Mouse (Mus musculus) neural tube, embryonic 14.5 days (tissue): Measurements from ENCODE around the gene Hnf1b. TPM values are rescaled to one million over a fixed set of nuclear protein-coding genes. Genes with fewer than 3 reads are reported as not detected.

Experiments
- ATAC-seq: fragments of 200-750 bp; cut with Nextera tagmentation; 2 replicates; pipeline ENCODE4 v1.8.0; 2017; ENCODE audit warnings: low read depth, mild to moderate bottlenecking, moderate TSS enrichment, moderate library complexity
- H3K27ac ChIP-seq: fragments of 300-500 bp; sonication (generic); 2 replicates; pipeline ENCODE4 v1.5.1; 2014; ENCODE audit warnings: low read depth, mild to moderate bottlenecking, control low read depth, low read length, moderate library complexity, mixed read lengths
- H3K27me3 ChIP-seq: fragments of 300-500 bp; sonication (generic); 2 replicates; pipeline ENCODE4 v1.6.1; 2014; ENCODE audit warnings: low read length; ENCODE audit not compliant: control insufficient read depth, insufficient read depth
- H3K36me3 ChIP-seq: fragments of 300-500 bp; sonication (generic); 2 replicates; pipeline ENCODE4 v1.6.1; 2014; ENCODE audit warnings: low read length, mixed read lengths; ENCODE audit not compliant: control insufficient read depth, insufficient read depth
- H3K4me1 ChIP-seq: fragments of 300-500 bp; sonication (generic); 2 replicates; pipeline ENCODE4 v1.6.1; 2014; ENCODE audit warnings: low read length; ENCODE audit not compliant: control insufficient read depth, insufficient read depth
- H3K4me2 ChIP-seq: fragments of 300-500 bp; sonication (generic); 2 replicates; pipeline ENCODE4 v1.6.1; 2014; ENCODE audit warnings: mild to moderate bottlenecking, low read depth, low read length, control low read depth
- H3K4me3 ChIP-seq: fragments of 300-500 bp; sonication (generic); 2 replicates; pipeline ENCODE4 v1.5.1; 2014; ENCODE audit warnings: low read depth, low read length, control low read depth, mixed read lengths
- H3K9ac ChIP-seq: fragments of 300-500 bp; sonication (generic); replicated peaks from 2 replicates; pipeline ENCODE4 v1.6.1; 2014; ENCODE audit warnings: low read depth, mild to moderate bottlenecking, control low read depth, low read length, mixed read lengths
- H3K9me3 ChIP-seq: fragments of 300-500 bp; sonication (generic); 2 replicates; pipeline ENCODE4 v1.6.1; 2016; ENCODE audit warnings: low read length; ENCODE audit not compliant: control insufficient read depth
- WGBS: fragments of 180-500 bp; shearing (Covaris S2); extraction: QIAGEN DNeasy Blood & Tissue Kit; methylation state at CpG from one replicate; pipeline ENCODE4 v1.1.7; 2014; 5-methylcytosine and 5-hydroxymethylcytosine counted together
- polyA plus RNA-seq: library from polyadenylated mRNA; unstranded; fragments of >200 nt; fragmentation: Nextera tagmentation; extraction: Ambion mirVana; gene quantifications from 2 replicates; pipeline ENCODE4 v1.2.1, GENCODE M21; 2014

Gene Hnf1b
- polyA plus RNA-seq, 1 experiment from 2014 or later = 0.63 TPM

DNA sequence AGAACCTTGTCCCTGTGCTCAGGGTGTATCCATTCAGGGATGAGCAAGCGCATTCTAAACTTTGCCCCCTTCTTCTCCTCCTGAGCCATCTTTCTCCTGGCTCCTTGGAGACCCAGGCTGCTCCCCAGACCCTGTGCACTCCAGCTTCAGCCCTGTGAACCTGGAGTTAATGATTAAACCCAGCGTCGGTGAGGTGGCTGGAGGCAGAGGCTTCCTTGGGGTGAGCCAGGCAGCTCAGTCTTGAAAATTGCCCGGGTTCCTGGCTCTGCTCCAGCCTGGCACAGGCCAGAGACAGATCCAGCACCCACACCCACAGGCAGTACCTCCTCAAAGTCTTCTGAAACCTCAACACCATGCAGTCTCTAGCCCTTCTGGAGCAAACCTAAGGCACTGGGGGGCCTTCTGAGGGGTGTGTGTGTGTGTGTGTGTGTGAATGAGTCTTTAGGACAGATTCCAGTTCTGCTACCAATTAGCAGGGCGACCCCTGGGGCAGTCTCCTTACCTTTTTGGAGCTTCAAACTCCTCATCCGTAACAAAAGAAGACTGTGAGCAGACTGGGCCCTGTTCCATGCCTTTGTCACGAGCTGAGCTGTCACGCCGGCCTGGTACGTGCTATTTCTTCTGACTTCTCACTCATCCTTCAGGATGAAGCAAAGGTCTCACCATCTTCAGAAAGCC, 29.9 kb upstream of the Hnf1b start:
- no peaks in the 10 kb centered on the region for H3K9me3 ChIP-seq
- no peak overlapping the region for H3K27ac ChIP-seq
- ATAC-seq = no peak
- H3K4me2 ChIP-seq = no peak overlapping the region
- no peaks in the 10 kb centered on the region for H3K27me3 ChIP-seq
- H3K9ac ChIP-seq = no peak overlapping the region
- H3K36me3 ChIP-seq = no peaks in the 10 kb centered on the region
- H3K4me3 ChIP-seq = no peak overlapping the region
- WGBS = 43% methylated on average over 10 of the region's 10 CpGs
- H3K4me1 ChIP-seq = no peaks in the 10 kb centered on the region

DNA sequence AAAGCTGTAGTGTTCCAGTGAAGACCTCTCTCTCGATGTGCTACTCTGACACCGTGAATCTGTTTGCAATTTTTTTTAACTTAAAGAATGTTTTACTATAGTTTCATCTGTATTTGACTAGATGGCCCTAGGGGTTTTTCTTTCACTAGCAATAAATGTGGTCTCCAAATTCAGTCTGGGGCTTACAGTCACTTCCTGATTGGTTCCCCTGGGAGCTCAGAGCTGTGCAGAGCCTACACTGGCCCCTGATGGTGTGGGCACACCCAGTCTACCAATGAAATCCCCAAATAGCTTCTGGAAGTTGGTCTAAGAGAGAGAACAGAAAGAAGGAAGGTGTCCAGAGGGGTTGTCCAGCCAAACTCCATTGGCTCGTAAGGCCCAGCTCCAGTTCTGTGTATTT, 23.7 kb upstream of the Hnf1b start:
- no peak for ATAC-seq
- Histone ChIP-seq H3K9ac (no peak overlapping the region), H3K4me1 (no peaks in the 10 kb centered on the region), H3K4me3 (no peak overlapping the region), H3K9me3 (no peaks in the 10 kb centered on the region), H3K4me2 (no peak overlapping the region), H3K36me3 (no peaks in the 10 kb centered on the region), H3K27ac (no peak overlapping the region), H3K27me3 (no peaks in the 10 kb centered on the region)
- WGBS = 90% methylated on average over 3 of the region's 3 CpGs

DNA sequence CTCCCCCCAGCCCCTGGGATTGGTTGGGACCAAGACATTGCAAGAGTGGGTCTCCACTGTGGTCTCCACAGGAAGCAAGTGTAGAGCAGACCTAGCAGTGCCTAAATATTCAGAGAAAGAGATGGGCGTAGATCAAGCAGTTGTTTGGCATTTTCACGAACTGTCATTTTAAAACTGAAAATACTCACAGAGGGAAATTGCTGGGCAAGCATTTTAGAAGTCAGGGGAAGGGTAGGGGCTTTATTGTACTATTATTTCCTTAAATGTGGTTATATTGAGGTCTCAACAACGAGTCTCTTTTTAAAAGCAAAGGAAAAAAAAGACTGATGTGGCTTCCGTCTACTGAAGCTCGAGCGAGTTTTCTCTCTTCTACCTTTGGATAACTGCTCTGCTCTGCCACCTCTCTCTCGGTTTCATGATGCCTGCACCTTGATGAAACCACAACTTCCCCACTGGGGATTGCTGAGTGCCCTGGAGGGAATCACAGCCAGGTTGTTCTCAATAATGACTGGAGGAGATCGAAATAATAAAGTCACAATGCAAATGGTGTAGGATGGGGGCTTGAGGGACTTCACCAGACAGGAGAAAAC, 21.2 kb upstream of the Hnf1b start:
- no peak for ATAC-seq
- no peak overlapping the region for H3K4me2 ChIP-seq
- H3K27me3 ChIP-seq = no peaks in the 10 kb centered on the region
- no peak overlapping the region for H3K27ac ChIP-seq
- no peak overlapping the region for H3K9ac ChIP-seq
- H3K4me3 ChIP-seq = no peak overlapping the region
- H3K9me3 ChIP-seq = no peaks in the 10 kb centered on the region
- 85% methylated on average over 8 of the region's 8 CpGs for WGBS
- H3K4me1 ChIP-seq = no peaks in the 10 kb centered on the region
- no peaks in the 10 kb centered on the region for H3K36me3 ChIP-seq

DNA sequence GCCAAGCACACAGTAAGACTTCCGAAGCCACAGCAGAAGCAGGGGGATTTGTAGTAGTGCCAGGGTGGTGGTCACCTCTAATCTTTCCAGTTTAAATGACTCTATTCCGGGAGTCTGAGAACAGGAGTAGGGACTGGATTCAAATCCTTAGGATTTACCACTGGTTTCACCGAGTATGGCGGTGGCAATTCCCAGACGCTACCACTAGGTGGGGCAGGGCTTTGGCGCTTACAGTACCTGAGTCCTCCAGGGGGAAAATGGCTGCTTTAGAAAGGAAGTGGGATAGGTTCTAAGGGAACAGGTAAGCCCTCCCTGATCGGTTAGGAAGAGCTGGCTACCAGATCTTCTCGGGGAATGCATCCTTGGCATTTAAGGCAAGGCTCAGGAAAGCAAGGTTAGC, 17.5 kb upstream of the Hnf1b start:
- Histone ChIP-seq H3K27ac (no peak overlapping the region), H3K27me3 (no peaks in the 10 kb centered on the region), H3K4me2 (no peak overlapping the region), H3K4me3 (no peak overlapping the region), H3K36me3 (no peaks in the 10 kb centered on the region), H3K9me3 (no peaks in the 10 kb centered on the region), H3K9ac (no peak overlapping the region), H3K4me1 (no peaks in the 10 kb centered on the region)
- ATAC-seq = no peak
- WGBS = 45% methylated on average over 8 of the region's 8 CpGs

DNA sequence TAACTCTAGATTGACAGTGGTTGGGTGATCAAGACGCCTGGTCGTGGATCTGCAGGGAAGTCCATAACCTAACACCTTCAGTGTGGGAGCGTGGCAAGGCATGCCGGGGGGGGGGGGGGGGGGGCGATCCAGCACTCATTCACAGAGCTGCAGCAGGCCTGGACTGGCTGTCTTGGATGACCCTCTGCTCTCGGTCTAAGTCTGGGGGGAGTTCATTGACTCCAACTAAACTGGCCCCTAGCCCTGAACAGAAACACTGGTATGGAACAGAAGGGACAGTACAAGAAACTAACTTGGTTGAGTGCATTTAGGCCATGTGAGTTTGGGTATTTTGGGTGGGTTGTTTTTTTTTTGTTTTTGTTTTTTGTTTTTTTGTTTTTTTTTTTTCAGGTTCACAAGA, 16.3 kb upstream of the Hnf1b start:
- H3K4me1 ChIP-seq = no peaks in the 10 kb centered on the region
- no peaks in the 10 kb centered on the region for H3K9me3 ChIP-seq
- H3K9ac ChIP-seq = no peak overlapping the region
- no peaks in the 10 kb centered on the region for H3K27me3 ChIP-seq
- no peak for ATAC-seq
- H3K36me3 ChIP-seq = no peaks in the 10 kb centered on the region
- no peak overlapping the region for H3K27ac ChIP-seq
- 88% methylated on average over 6 of the region's 6 CpGs for WGBS
- H3K4me3 ChIP-seq = no peak overlapping the region
- H3K4me2 ChIP-seq = no peak overlapping the region

DNA sequence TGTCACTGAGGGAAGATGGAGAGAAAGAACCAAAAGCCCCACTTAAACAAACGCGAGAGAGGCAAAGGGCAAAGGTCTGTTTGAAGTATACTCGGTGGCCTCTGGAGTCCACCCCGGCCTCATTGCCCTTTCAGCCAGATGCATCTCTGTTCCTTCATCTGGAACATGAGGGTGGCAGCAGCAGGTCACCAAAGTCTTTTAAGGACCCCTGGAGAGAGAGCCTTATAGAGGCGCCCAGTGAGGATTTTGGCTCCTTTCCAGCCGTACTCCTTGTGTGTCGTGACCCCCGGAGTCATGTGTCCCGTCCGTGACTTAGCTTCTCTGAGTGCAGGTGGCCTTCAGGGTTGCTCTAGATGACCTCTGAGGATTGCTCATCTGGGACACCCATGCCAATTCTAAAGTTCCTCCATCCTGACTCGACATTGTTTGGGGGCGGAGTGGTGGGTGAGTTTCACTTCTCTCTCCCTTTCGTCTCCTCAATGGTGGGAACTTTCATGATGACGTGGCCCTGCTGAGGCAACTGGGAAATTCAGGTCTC, 15.8 kb upstream of the Hnf1b start:
- Histone ChIP-seq H3K9ac (no peak overlapping the region), H3K4me3 (no peak overlapping the region), H3K27ac (no peak overlapping the region), H3K36me3 (no peaks in the 10 kb centered on the region), H3K4me1 (no peaks in the 10 kb centered on the region), H3K4me2 (no peak overlapping the region), H3K9me3 (no peaks in the 10 kb centered on the region), H3K27me3 (no peaks in the 10 kb centered on the region)
- ATAC-seq = no peak
- 82% methylated on average over 14 of the region's 14 CpGs for WGBS

DNA sequence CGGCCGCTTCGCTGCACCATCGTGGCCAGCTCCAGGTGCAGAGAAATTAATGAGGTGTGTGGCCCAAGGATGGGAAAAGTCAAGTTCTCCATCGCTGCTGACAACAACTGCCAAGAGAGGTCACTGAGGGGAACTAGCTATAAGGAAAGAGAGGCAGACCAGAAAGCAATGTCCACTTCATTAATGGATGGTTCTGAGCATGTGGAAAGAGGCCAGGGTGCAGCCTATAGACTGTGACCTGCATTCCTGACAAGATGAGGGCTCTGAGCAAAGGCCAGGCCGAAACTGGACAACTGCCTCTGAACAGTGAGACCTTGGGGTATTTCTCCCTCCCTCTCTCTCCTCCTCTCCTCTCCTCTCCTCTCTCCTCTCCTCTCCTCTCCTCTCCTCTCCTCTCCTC, 10.4 kb upstream of the Hnf1b start:
- Histone ChIP-seq H3K9me3 (no peaks in the 10 kb centered on the region), H3K27me3 (no peaks in the 10 kb centered on the region), H3K4me3 (no peak overlapping the region), H3K9ac (no peak overlapping the region), H3K36me3 (no peaks in the 10 kb centered on the region), H3K27ac (no peak overlapping the region), H3K4me1 (no peaks in the 10 kb centered on the region), H3K4me2 (no peak overlapping the region)
- WGBS = 76% methylated on average over 6 of the region's 6 CpGs
- no peak for ATAC-seq

DNA sequence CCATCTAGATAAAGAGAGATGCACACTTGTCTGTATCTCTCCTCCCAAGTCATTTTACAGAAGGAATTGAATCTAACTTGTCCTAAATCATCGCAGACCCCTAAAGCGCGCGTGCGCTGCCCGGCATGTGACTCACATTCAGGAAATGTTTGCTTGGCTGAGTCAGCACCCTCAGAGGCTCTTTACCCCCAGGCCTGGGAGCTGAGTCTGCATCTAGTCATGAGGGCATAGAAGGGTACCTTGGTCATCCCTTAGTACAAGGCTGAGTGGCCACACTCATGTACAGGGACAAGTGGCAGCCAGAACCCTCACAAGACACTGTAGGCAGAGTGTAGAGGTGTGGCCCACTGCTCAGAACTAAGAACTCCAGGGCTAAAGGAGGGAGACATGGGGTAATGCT, 6.3 kb upstream of the Hnf1b start:
- no peaks in the 10 kb centered on the region for H3K36me3 ChIP-seq
- H3K4me1 ChIP-seq = no peaks in the 10 kb centered on the region
- no peak for ATAC-seq
- no peak overlapping the region for H3K27ac ChIP-seq
- H3K4me3 ChIP-seq = no peak overlapping the region
- WGBS = 99% methylated on average over 6 of the region's 6 CpGs
- H3K9me3 ChIP-seq = no peaks in the 10 kb centered on the region
- no peaks in the 10 kb centered on the region for H3K27me3 ChIP-seq
- no peak overlapping the region for H3K4me2 ChIP-seq
- no peak overlapping the region for H3K9ac ChIP-seq

DNA sequence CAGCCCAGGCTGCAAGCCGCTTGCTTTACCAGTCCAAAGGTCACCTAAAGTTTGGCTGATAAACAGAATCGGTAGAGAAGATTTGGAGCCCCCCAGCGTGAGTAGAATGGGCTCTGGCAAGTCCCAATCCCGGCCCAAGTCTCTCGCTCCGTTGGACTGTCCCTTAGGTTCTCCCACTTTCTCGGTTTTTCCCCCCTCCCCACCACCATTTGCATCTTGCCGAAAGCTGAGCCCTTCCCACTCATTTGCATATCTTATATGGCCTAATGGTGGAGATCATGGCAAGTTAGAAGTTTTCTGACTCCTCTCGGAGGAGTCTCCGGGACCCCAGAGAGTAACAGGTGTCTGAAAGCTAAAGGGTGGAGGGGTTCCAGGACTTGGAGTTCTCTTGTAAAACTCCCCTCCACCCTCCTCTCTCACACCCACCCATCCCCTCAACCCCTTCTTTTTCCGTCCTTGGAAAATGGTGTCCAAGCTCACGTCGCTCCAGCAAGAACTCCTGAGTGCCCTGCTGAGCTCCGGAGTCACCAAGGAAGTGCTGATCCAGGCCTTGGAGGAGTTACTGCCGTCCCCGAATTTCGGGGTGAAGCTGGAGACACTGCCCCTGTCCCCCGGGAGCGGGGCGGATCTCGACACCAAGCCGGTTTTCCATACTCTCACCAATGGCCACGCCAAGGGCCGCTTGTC, 866 bp downstream of the Hnf1b start:
- no peak for ATAC-seq
- H3K4me1 ChIP-seq = no peaks in the 10 kb centered on the region
- no peak overlapping the region for H3K27ac ChIP-seq
- H3K9ac ChIP-seq = no peak overlapping the region
- H3K27me3 ChIP-seq = peaks cover 34% of the 10 kb centered on the region
- WGBS = 1% methylated on average over 24 of the region's 24 CpGs
- H3K4me3 ChIP-seq = no peak overlapping the region
- no peak overlapping the region for H3K4me2 ChIP-seq
- H3K9me3 ChIP-seq = no peaks in the 10 kb centered on the region
- no peaks in the 10 kb centered on the region for H3K36me3 ChIP-seq
